Mouse (Mus musculus) adrenal gland, adult 18-20 months (tissue): ENCODE measurements around the gene Ptprn2. TPM values are rescaled to one million over a fixed set of nuclear protein-coding genes. Genes with fewer than 3 reads are reported as not detected.

Source experiments
- DNase-seq, 2 experiments: peaks; one replicate each; pipeline ENCODE4 v3.0.0; 2021 to 2022; ENCODE audit warnings: low spot score in 2 of 2
- total RNA-seq, 2 experiments: library from RNA; stranded (reverse); gene quantifications; 1 replicate in 1 of 2; 2 replicates in 1 of 2; pipeline ENCODE4 v1.2.3; 2021

Ptprn2 gene
- total RNA-seq, 2 experiments from 2014 or later = 19.0 to 21.7 TPM

GRCm38 (mm10) chr12:117255325-117255724, 769.8 kb downstream of the Ptprn2 start:
- no peak for DNase-seq

GRCm38 (mm10) chr12:117255776-117256342, 770.3 kb downstream of the Ptprn2 start:
- no peak for DNase-seq

GRCm38 (mm10) chr12:117256849-117257204, 771.3 kb downstream of the Ptprn2 start:
- DNase-seq = no peak

GRCm38 (mm10) chr12:117257205-117257920, 771.8 kb downstream of the Ptprn2 start:
- no peak for DNase-seq

GRCm38 (mm10) chr12:117257921-117258497, 772.5 kb downstream of the Ptprn2 start:
- DNase-seq = no peak

GRCm38 (mm10) chr12:117260391-117261164, 775.1 kb downstream of the Ptprn2 start:
- no peak for DNase-seq

- no peak for DNase-seq
These were observed 775.6 kb downstream of the Ptprn2 start for GRCm38 (mm10) chr12:117261165-117261440.

GRCm38 (mm10) chr12:117262003-117262402, 776.5 kb downstream of the Ptprn2 start:
- DNase-seq = no peak

GRCm38 (mm10) chr12:117263081-117263480, 777.6 kb downstream of the Ptprn2 start:
- DNase-seq = no peak

- DNase-seq = no peak
These were observed 779.7 kb downstream of the Ptprn2 start for GRCm38 (mm10) chr12:117265211-117265610.

- DNase-seq = no peak
These were observed 783.1 kb downstream of the Ptprn2 start for GRCm38 (mm10) chr12:117268543-117269172.

- no peak for DNase-seq
These were observed 783.8 kb downstream of the Ptprn2 start for GRCm38 (mm10) chr12:117269310-117269709.

- no peak for DNase-seq
These were observed 784.7 kb downstream of the Ptprn2 start for GRCm38 (mm10) chr12:117270199-117270598.

GRCm38 (mm10) chr12:117273166-117273565, 787.6 kb downstream of the Ptprn2 start:
- no peak for DNase-seq

- DNase-seq = no peak
These were observed 789.1 kb downstream of the Ptprn2 start for GRCm38 (mm10) chr12:117274576-117274975.

- no peak for DNase-seq
These were observed 795.3 kb downstream of the Ptprn2 start for GRCm38 (mm10) chr12:117280790-117281189.

GRCm38 (mm10) chr12:117282659-117283058, 797.1 kb downstream of the Ptprn2 start:
- DNase-seq = no peak

GRCm38 (mm10) chr12:117287456-117287855, 801.9 kb downstream of the Ptprn2 start:
- no peak for DNase-seq

- DNase-seq = no peak
These were observed 806.4 kb downstream of the Ptprn2 start for GRCm38 (mm10) chr12:117291943-117292342.

GRCm38 (mm10) chr12:117296792-117297191, 811.3 kb downstream of the Ptprn2 start:
- DNase-seq = no peak

- no peak for DNase-seq
These were observed 813.6 kb downstream of the Ptprn2 start for GRCm38 (mm10) chr12:117299084-117299483.
